In the genomic region with DNA sequence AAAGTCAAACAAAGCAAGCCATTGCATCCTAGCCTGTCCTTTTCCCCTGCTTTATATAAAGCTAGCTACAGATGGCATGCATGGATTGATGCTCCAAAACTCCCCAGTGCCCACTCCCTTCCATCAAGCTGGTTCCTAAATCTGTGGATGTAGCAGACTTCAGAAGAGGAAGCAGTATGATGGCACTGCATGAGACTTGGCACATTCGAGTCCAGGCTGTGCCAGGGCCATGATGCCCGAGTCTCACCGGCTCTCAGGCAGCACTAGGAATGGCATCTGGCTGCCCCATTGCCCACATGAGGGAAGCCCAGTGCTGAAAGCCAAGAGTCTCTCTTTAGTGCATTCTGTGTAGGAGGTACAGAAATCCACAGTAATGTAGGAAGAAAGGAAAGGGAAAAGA, we compare ENCODE assay signal across 13 mouse cellular contexts. TPM values are rescaled to one million over a fixed set of nuclear protein-coding genes. Genes with fewer than 3 reads are reported as not detected.
A peak's percentile ranks its signal among the peaks of the same experiment; 100 is the strongest.
DNase-seq lines count a peak whose midpoint lies in the region; ATAC-seq and TF ChIP-seq lines count a peak whose summit lies in the region.
"Had no signal": no experiment of that assay in that cellular context is flagged by ENCODE, and none has a peak within 500 bp of the region (broad histone marks: within the 10 kb centered on the region; RNA-seq: fewer than 3 reads in every experiment).

No protein-coding gene starts in this region.

- H3K36me3 ChIP-seq in forebrain, embryonic 14.5 days (ENCODE audit: control insufficient read depth, insufficient read depth, low read length): no peaks in the 10 kb centered on the region
- H3K36me3 ChIP-seq in forebrain, embryonic 11.5 days (ENCODE audit: control insufficient read depth, insufficient read depth, low read length): no peaks in the 10 kb centered on the region
- H3K36me3 ChIP-seq in forebrain, embryonic 16.5 days (ENCODE audit: control insufficient read depth, insufficient read depth): no peaks in the 10 kb centered on the region
- H3K36me3 ChIP-seq: neural tube, embryonic 13.5 days had no signal

- H3K9ac ChIP-seq in forebrain, embryonic 14.5 days (ENCODE audit: low read length): no peak overlapping the region
- no peak overlapping the region for H3K9ac ChIP-seq in forebrain, embryonic 11.5 days (ENCODE audit: low read length)
- H3K9ac ChIP-seq in forebrain, embryonic 16.5 days (replicated peaks; ENCODE audit: low read depth, low read length): no peak overlapping the region
- H3K9ac ChIP-seq: neural tube, embryonic 13.5 days had no signal

- H3K4me2 ChIP-seq in forebrain, embryonic 14.5 days (ENCODE audit: low read length): no peak overlapping the region
- no peak overlapping the region for H3K4me2 ChIP-seq in forebrain, embryonic 11.5 days (ENCODE audit: low read depth, low read length, severe bottlenecking)
- no peak overlapping the region for H3K4me2 ChIP-seq in forebrain, embryonic 16.5 days (ENCODE audit: low read length)
- H3K4me2 ChIP-seq: liver, embryonic 11.5 days; neural tube, embryonic 13.5 days had no signal

- H3K4me1 ChIP-seq in forebrain, embryonic 14.5 days (ENCODE audit: control insufficient read depth, insufficient read depth, low read length): peaks cover 12% of the 10 kb centered on the region; the same call in 1 of the 2 replicates
- no peaks in the 10 kb centered on the region for H3K4me1 ChIP-seq in forebrain, embryonic 11.5 days (replicated peaks; ENCODE audit: control insufficient read depth, insufficient read depth, low read length)
- peaks cover 12% of the 10 kb centered on the region for H3K4me1 ChIP-seq in forebrain, embryonic 16.5 days (replicated peaks; ENCODE audit: control insufficient read depth, insufficient read depth, low read length)

- H3K9me3 ChIP-seq in forebrain, embryonic 14.5 days (replicated peaks; ENCODE audit: control insufficient read depth, low read length): no peaks in the 10 kb centered on the region
- no peaks in the 10 kb centered on the region for H3K9me3 ChIP-seq in forebrain, embryonic 11.5 days (ENCODE audit: control insufficient read depth, low read length)
- H3K9me3 ChIP-seq in forebrain, embryonic 16.5 days (ENCODE audit: control insufficient read depth, low read length): no peaks in the 10 kb centered on the region
- H3K9me3 ChIP-seq: neural tube, embryonic 13.5 days had no signal

- peak; percentile 55 for DNase-seq in forebrain, embryonic 14.5 days (ENCODE audit: low spot score)
- no peak for DNase-seq in forebrain, embryonic 11.5 days (ENCODE audit: low spot score)
- DNase-seq in brain, embryonic 14.5 days (ENCODE audit: low read depth): peak; percentile 75
- peak; percentile 27 to 46 for DNase-seq in left cerebral cortex, postnatal 14 days (ENCODE audit: low spot score in 2 of 2)
- DNase-seq in urinary bladder, postnatal 10 days (ENCODE audit: low spot score): no peak
- DNase-seq in kidney, adult 9 months: no peak
- DNase-seq: adrenal gland, adult 2 months; gastrocnemius, adult 2 months had no signal

- H3K27me3 ChIP-seq in forebrain, embryonic 14.5 days (replicated peaks; ENCODE audit: control insufficient read depth, insufficient read depth, low read length): no peaks in the 10 kb centered on the region
- no peaks in the 10 kb centered on the region for H3K27me3 ChIP-seq in forebrain, embryonic 11.5 days (ENCODE audit: control insufficient read depth, insufficient read depth, low read length)
- H3K27me3 ChIP-seq in forebrain, embryonic 16.5 days (replicated peaks; ENCODE audit: control insufficient read depth, insufficient read depth, low read length): no peaks in the 10 kb centered on the region
- H3K27me3 ChIP-seq: neural tube, embryonic 13.5 days had no signal

- ATAC-seq in forebrain, embryonic 14.5 days: peak; percentile 42; the same call in 1 of the 2 replicates
- no peak for ATAC-seq in forebrain, embryonic 11.5 days (replicated peaks; ENCODE audit: low FRiP score)
- peak; percentile 87 for ATAC-seq in forebrain, embryonic 16.5 days
- no peak for ATAC-seq in erythroblast, adult 5-6 weeks (replicated peaks; ENCODE audit: low FRiP score, poor library complexity, severe bottlenecking)

- H3K4me3 ChIP-seq in forebrain, embryonic 14.5 days (ENCODE audit: low read depth, low read length): no peak overlapping the region
- H3K4me3 ChIP-seq in forebrain, embryonic 11.5 days (ENCODE audit: low read depth, low read length): no peak overlapping the region
- H3K4me3 ChIP-seq in forebrain, embryonic 16.5 days (replicated peaks; ENCODE audit: low read length): no peak overlapping the region
- H3K4me3 ChIP-seq: gastrocnemius, adult 2 months; neural tube, embryonic 13.5 days had no signal

- intact Hi-C loops in left cerebral cortex, postnatal 14 days (cut with DNase I): no loop called here

- no peak overlapping the region for H3K27ac ChIP-seq in forebrain, embryonic 14.5 days (ENCODE audit: low read depth, low read length)
- H3K27ac ChIP-seq in forebrain, embryonic 11.5 days (ENCODE audit: low read depth, low read length): no peak overlapping the region
- peak overlapping the region; percentile 49 for H3K27ac ChIP-seq in forebrain, embryonic 16.5 days (ENCODE audit: low read length)
- H3K27ac ChIP-seq: gastrocnemius, adult 2 months; kidney, postnatal 0 days; neural tube, embryonic 13.5 days had no signal

- TF ChIP-seq POLR2A in brain, embryonic 14.5 days (IDR thresholded peaks at IDR 0.05; ENCODE audit: borderline replicate concordance, extremely low read depth, insufficient read depth, insufficient read length, poor library complexity, severe bottlenecking): no peak

- WGBS in forebrain, embryonic 14.5 days: 70% methylated on average over 3 of the region's 3 CpGs
- WGBS in forebrain, embryonic 11.5 days: 88% methylated on average over 3 of the region's 3 CpGs
- 51% methylated on average over 3 of the region's 3 CpGs for WGBS in forebrain, embryonic 16.5 days

- no peak for TF ChIP-seq CTCF in brain, embryonic 14.5 days (IDR thresholded peaks at IDR 0.05; ENCODE audit: borderline replicate concordance, extremely low read depth, insufficient read depth, insufficient read length)

RNA-seq across cellular contexts. Expression of a gene that starts 39.7 kb away (rescaled TPM):
- 54.7 and 65.7 TPM in 2 replicates for polyA plus RNA-seq in forebrain, embryonic 14.5 days (2014; fragmentation: Nextera tagmentation; extraction: Ambion mirVana)
- 19.0 and 22.5 TPM in 2 replicates for polyA plus RNA-seq in forebrain, embryonic 11.5 days (2014; fragmentation: Nextera tagmentation; extraction: Ambion mirVana)
- 60.3 and 66.5 TPM in 2 replicates for polyA plus RNA-seq in brain, embryonic 14.5 days (2012; rRNA removed)
- polyA plus RNA-seq in forebrain, embryonic 16.5 days (2015; fragmentation: Nextera tagmentation; extraction: Ambion mirVana): 76.0 and 80.3 TPM in 2 replicates
- total RNA-seq in left cerebral cortex, postnatal 14 days (2021): 100 to 1,000 TPM in 1 of 2 experiments, 10 to 100 TPM in 1; 93.9 to 106 TPM
- 1.3 TPM in 1 of 2 replicates, not detected in the other for total RNA-seq in erythroblast, adult 5-6 weeks (2015; ENCODE audit: low replicate concordance)
- 0.09 TPM in 1 of 2 replicates, not detected in the other for total RNA-seq in erythroblast, adult 5-6 weeks (2017; ENCODE audit: low replicate concordance)

Comparison
In these comparisons a context has a peak if more than half of its experiments do, and no peak if none do; other contexts are left out.
1. ATAC-seq: peak in forebrain, embryonic 14.5 days (single experiment) and forebrain, embryonic 16.5 days (single experiment); none in forebrain, embryonic 11.5 days (single experiment) and erythroblast, adult 5-6 weeks (single experiment).
2. DNase-seq: peak in forebrain, embryonic 14.5 days (single experiment), brain, embryonic 14.5 days (single experiment) and left cerebral cortex, postnatal 14 days (2 of 2); none in forebrain, embryonic 11.5 days (single experiment), urinary bladder, postnatal 10 days (single experiment) and kidney, adult 9 months (single experiment).